Mouse (Mus musculus): ENCODE measurements around the gene Fam20c.

GRCm38 (mm10) chr5:138757616-138758015, 3.3 kb downstream of the Fam20c start:
- TF ChIP-seq HCFC1 (IDR thresholded peaks at IDR 0.05; ENCODE audit: borderline replicate concordance, insufficient read depth, low read length) (no peak), CHD2 (IDR thresholded peaks at IDR 0.05; ENCODE audit: low read depth, low read length) (no peak), ZNF384 (IDR thresholded peaks at IDR 0.05; ENCODE audit: low read depth, low read length) (no peak)

Measured in ES-E14 (cell line).